Mouse (Mus musculus) MEL (cell line): ENCODE results near the gene Ltk. TPM values are rescaled to one million over a fixed set of nuclear protein-coding genes. Genes with fewer than 3 reads are reported as not detected.

Experiments used
- DNase-seq: peaks from one replicate; pipeline ENCODE4 v3.0.0; 2011; ENCODE audit warnings: low read depth, low spot score
- H3K27ac ChIP-seq: 2 replicates; pipeline ENCODE4 v1.5.1; 2012; ENCODE audit warnings: low read depth, mild to moderate bottlenecking, control low read depth, low read length, moderate library complexity; ENCODE audit not compliant: control insufficient read depth
- H3K27me3 ChIP-seq, 2 experiments: fragments of 150-350 bp in 1 of 2; sonication (generic) in 1 of 2; 2 replicates each; pipeline ENCODE4 v1.6.1; 2012; ENCODE audit warnings: low read length in 2 of 2, mild to moderate bottlenecking in 2 of 2, improper control_type of control experiment in 1 of 2, moderate library complexity in 1 of 2; ENCODE audit not compliant: insufficient read depth in 2 of 2, control insufficient read depth in 1 of 2
- H3K36me3 ChIP-seq, 2 experiments: 2 replicates each; pipeline ENCODE4 v1.6.1; 2012 to 2014; ENCODE audit warnings: low read length in 2 of 2, improper control_type of control experiment in 1 of 2, inconsistent platforms in 1 of 2, mild to moderate bottlenecking in 1 of 2; ENCODE audit not compliant: insufficient read depth in 2 of 2, control insufficient read depth in 1 of 2
- H3K4me1 ChIP-seq, 2 experiments: fragments of 150-350 bp in 1 of 2; sonication (generic) in 1 of 2; 2 replicates each; pipeline ENCODE4 v1.6.1; 2012; ENCODE audit warnings: low read length in 2 of 2, improper control_type of control experiment in 1 of 2, mild to moderate bottlenecking in 1 of 2; ENCODE audit not compliant: insufficient read depth in 2 of 2, control insufficient read depth in 1 of 2
- H3K4me3 ChIP-seq, 2 experiments: fragments of 150-350 bp in 1 of 2; sonication (generic) in 1 of 2; 2 replicates each; pipeline ENCODE4 v1.5.1; 2012; ENCODE audit warnings: low read depth in 2 of 2, low read length in 2 of 2, mild to moderate bottlenecking in 2 of 2, moderate library complexity in 2 of 2, control low read depth in 1 of 2, improper control_type of control experiment in 1 of 2; ENCODE audit not compliant: control insufficient read depth in 1 of 2, insufficient read depth in 1 of 2
- H3K79me2 ChIP-seq: 2 replicates; pipeline ENCODE4 v1.6.1; 2012; ENCODE audit warnings: mild to moderate bottlenecking, low read length, moderate library complexity; ENCODE audit not compliant: control insufficient read depth, poor library complexity, insufficient read depth
- H3K9ac ChIP-seq: 2 replicates; pipeline ENCODE4 v1.6.1; 2012; ENCODE audit warnings: low read depth, mild to moderate bottlenecking, control low read depth, low read length, moderate library complexity; ENCODE audit not compliant: control insufficient read depth, poor library complexity, severe bottlenecking
- H3K9me3 ChIP-seq: fragments of 150-350 bp; sonication (generic); replicated peaks from 2 replicates; pipeline ENCODE4 v1.6.1; 2012; ENCODE audit warnings: mild to moderate bottlenecking, low read length, improper control_type of control experiment, moderate library complexity; ENCODE audit not compliant: insufficient read depth
- BHLHE40 ChIP-seq: IDR thresholded peaks from 2 replicates; pipeline ENCODE4 v1.6.1; 2012; ENCODE audit warnings: low read depth, mild to moderate bottlenecking, inconsistent platforms, low read length, improper control_type of control experiment, borderline replicate concordance
- CHD1 ChIP-seq: IDR thresholded peaks from 2 replicates; pipeline ENCODE4 v1.6.1; 2012; ENCODE audit warnings: low read depth, mild to moderate bottlenecking, inconsistent platforms, low read length, improper control_type of control experiment
- CHD2 ChIP-seq: IDR thresholded peaks from 2 replicates; pipeline ENCODE4 v1.6.1; 2011; ENCODE audit warnings: low read length, improper control_type of control experiment
- ELF1 ChIP-seq: IDR thresholded peaks from 2 replicates; pipeline ENCODE4 v1.6.1; 2014; ENCODE audit warnings: low read depth, mild to moderate bottlenecking, inconsistent platforms, low read length, improper control_type of control experiment, moderate library complexity
- EP300 ChIP-seq, 2 experiments: IDR thresholded peaks; 2 replicates each; pipeline ENCODE4 v1.6.1; 2011; ENCODE audit warnings: improper control_type of control experiment in 2 of 2, low read length in 2 of 2, low read depth in 1 of 2, mild to moderate bottlenecking in 1 of 2
- ETS1 ChIP-seq: IDR thresholded peaks from 2 replicates; pipeline ENCODE4 v1.6.1; 2012; ENCODE audit warnings: low read depth, mild to moderate bottlenecking, inconsistent platforms, low read length, improper control_type of control experiment, moderate library complexity
- GATA1 ChIP-seq: IDR thresholded peaks from 2 replicates; pipeline ENCODE4 v1.6.1; 2011; ENCODE audit warnings: low read depth, low read length, improper control_type of control experiment
- KAT2A ChIP-seq: conservative IDR thresholded peaks from 2 replicates; pipeline ENCODE4 v1.6.1; 2012; ENCODE audit warnings: low read depth, low read length, improper control_type of control experiment, inconsistent platforms
- MAFK ChIP-seq: IDR thresholded peaks from 2 replicates; pipeline ENCODE4 v1.6.1; 2011; ENCODE audit warnings: low read depth, mild to moderate bottlenecking, low read length, improper control_type of control experiment, borderline replicate concordance
- MAX ChIP-seq: IDR thresholded peaks from 2 replicates; pipeline ENCODE4 v1.6.1; 2011; ENCODE audit warnings: low read length, improper control_type of control experiment
- MAZ ChIP-seq: IDR thresholded peaks from 2 replicates; pipeline ENCODE4 v1.6.1; 2012; ENCODE audit warnings: low read depth, mild to moderate bottlenecking, inconsistent platforms, low read length, improper control_type of control experiment
- MXI1 ChIP-seq: IDR thresholded peaks from 2 replicates; pipeline ENCODE4 v1.6.1; 2011; ENCODE audit warnings: mild to moderate bottlenecking, low read depth, low read length, improper control_type of control experiment
- NELFE ChIP-seq: IDR thresholded peaks from 2 replicates; pipeline ENCODE4 v1.6.1; 2011; ENCODE audit warnings: low read depth, low read length, improper control_type of control experiment
- NRF1 ChIP-seq: IDR thresholded peaks from 2 replicates; pipeline ENCODE4 v1.6.1; 2014; ENCODE audit warnings: low read depth, mild to moderate bottlenecking, inconsistent platforms, low read length, improper control_type of control experiment, moderate library complexity; ENCODE audit not compliant: poor library complexity, insufficient read depth, severe bottlenecking
- POLR2A ChIP-seq, 2 experiments: IDR thresholded peaks; 2 replicates each; pipeline ENCODE4 v1.6.1; 2011 to 2012; ENCODE audit warnings: low read length in 2 of 2, mild to moderate bottlenecking in 2 of 2, control low read depth in 1 of 2, improper control_type of control experiment in 1 of 2, low read depth in 1 of 2, moderate library complexity in 1 of 2; ENCODE audit not compliant: control insufficient read depth in 1 of 2, insufficient read depth in 1 of 2, poor library complexity in 1 of 2
- POLR2AphosphoS2 ChIP-seq: IDR thresholded peaks from 2 replicates; pipeline ENCODE4 v1.6.1; 2011; ENCODE audit warnings: low read length, improper control_type of control experiment
- RCOR1 ChIP-seq: IDR thresholded peaks from 2 replicates; pipeline ENCODE4 v1.6.1; 2012; ENCODE audit warnings: low read depth, mild to moderate bottlenecking, inconsistent platforms, low read length, improper control_type of control experiment
- SIN3A ChIP-seq: IDR thresholded peaks from 2 replicates; pipeline ENCODE4 v1.6.1; 2012; ENCODE audit warnings: low read length, improper control_type of control experiment, inconsistent platforms
- SMC3 ChIP-seq: IDR thresholded peaks from 2 replicates; pipeline ENCODE4 v1.6.1; 2011; ENCODE audit warnings: low read depth, low read length, improper control_type of control experiment
- TBP ChIP-seq: IDR thresholded peaks from 2 replicates; pipeline ENCODE4 v1.8.0; 2011; ENCODE audit warnings: low read depth, low read length, improper control_type of control experiment
- TCF12 ChIP-seq: IDR thresholded peaks from 2 replicates; pipeline ENCODE4 v1.6.1; 2014; ENCODE audit warnings: low read depth, mild to moderate bottlenecking, inconsistent platforms, low read length, improper control_type of control experiment, moderate library complexity
- USF2 ChIP-seq, 2 experiments: IDR thresholded peaks; 2 replicates each; pipeline ENCODE4 v1.6.1; 2011 to 2012; ENCODE audit warnings: improper control_type of control experiment in 2 of 2, low read length in 2 of 2, borderline replicate concordance in 1 of 2, inconsistent platforms in 1 of 2, low read depth in 1 of 2, mild to moderate bottlenecking in 1 of 2; ENCODE audit not compliant: insufficient read depth in 1 of 2
- ZMIZ1 ChIP-seq: IDR thresholded peaks from 2 replicates; pipeline ENCODE4 v1.6.1; 2012; ENCODE audit warnings: low read depth, mild to moderate bottlenecking, inconsistent platforms, low read length, improper control_type of control experiment, moderate library complexity
- ZNF384 ChIP-seq: IDR thresholded peaks from 2 replicates; pipeline ENCODE4 v1.6.1; 2012; ENCODE audit warnings: low read depth, mild to moderate bottlenecking, inconsistent platforms, low read length, improper control_type of control experiment
- polyA plus RNA-seq, 2 experiments: library from polyadenylated mRNA; stranded (reverse) in 1 of 2; unstranded in 1 of 2; fragments of >175 nt in 1 of 2; fragments of >200 nt in 1 of 2; gene quantifications; 2 replicates each; pipeline versions ENCODE4 v1.2.1 to v1.2.4; 2012; ENCODE audit warnings: low replicate concordance in 2 of 2, low read depth in 1 of 2; ENCODE audit not compliant: insufficient read length in 2 of 2, insufficient read depth in 1 of 2, missing spikeins in 1 of 2
- total RNA-seq: library from RNA; depleted of rRNA; stranded (reverse); fragments of 300-350 nt; gene quantifications from 2 replicates; pipeline ENCODE4 v1.2.3, GENCODE M21; 2012

The Ltk gene
- total and polyA plus RNA-seq, 3 experiments, result 0.23 to 2.5 TPM; not detected in 1

GRCm38 (mm10) chr2:119749260-119749659, 11.0 kb downstream of the Ltk start:
- no peak overlapping the region for H3K27ac ChIP-seq
- H3K4me1 ChIP-seq, result no peaks in the 10 kb centered on the region
- DNase-seq, result no peak
- no peak overlapping the region for H3K4me3 ChIP-seq
- H3K36me3 ChIP-seq, result no peaks in the 10 kb centered on the region
- H3K9me3 ChIP-seq, result no peaks in the 10 kb centered on the region
- no peaks in the 10 kb centered on the region for H3K27me3 ChIP-seq
- TF ChIP-seq NRF1 (no peak), MXI1 (no peak), ZNF384 (no peak), SIN3A (no peak), SMC3 (no peak), ELF1 (no peak), TCF12 (no peak), EP300 (IDR thresholded peaks at IDR 0.05; ENCODE audit: low read depth in 1 of 2, low read length in 2 of 2) (no peak)
- H3K79me2 ChIP-seq, result no peaks in the 10 kb centered on the region
- no peak overlapping the region for H3K9ac ChIP-seq

GRCm38 (mm10) chr2:119747554-119747953, 12.7 kb downstream of the Ltk start:
- no peak overlapping the region for H3K4me3 ChIP-seq
- H3K36me3 ChIP-seq, result no peaks in the 10 kb centered on the region
- no peak for TF ChIP-seq CHD1
- TF ChIP-seq KAT2A, result no peak
- TF ChIP-seq MAZ, result no peak
- no peak for TF ChIP-seq POLR2AphosphoS2
- TF ChIP-seq GATA1, result no peak
- no peak for TF ChIP-seq MAFK
- TF ChIP-seq SIN3A, result no peak
- TF ChIP-seq TBP, result no peak
- no peak for TF ChIP-seq ETS1
- TF ChIP-seq POLR2A (IDR thresholded peaks at IDR 0.05; ENCODE audit: control insufficient read depth in 1 of 2, insufficient read depth in 1 of 2, low read depth in 1 of 2, low read length in 2 of 2, poor library complexity in 1 of 2), result no peak
- TF ChIP-seq CHD2, result no peak
- no peak for TF ChIP-seq MAX
- TF ChIP-seq NELFE, result no peak
- no peak for TF ChIP-seq NRF1
- no peak for TF ChIP-seq BHLHE40
- no peak for TF ChIP-seq USF2 (IDR thresholded peaks at IDR 0.05; ENCODE audit: borderline replicate concordance in 1 of 2, insufficient read depth in 1 of 2, low read depth in 1 of 2, low read length in 2 of 2)
- TF ChIP-seq ZMIZ1, result no peak
- no peak for TF ChIP-seq SMC3
- no peak for TF ChIP-seq EP300 (IDR thresholded peaks at IDR 0.05; ENCODE audit: low read depth in 1 of 2, low read length in 2 of 2)
- TF ChIP-seq RCOR1, result no peak
- no peak for DNase-seq
- no peaks in the 10 kb centered on the region for H3K4me1 ChIP-seq
- H3K9ac ChIP-seq, result no peak overlapping the region
- H3K79me2 ChIP-seq, result no peaks in the 10 kb centered on the region
- no peaks in the 10 kb centered on the region for H3K27me3 ChIP-seq
- H3K27ac ChIP-seq, result no peak overlapping the region
- H3K9me3 ChIP-seq, result no peaks in the 10 kb centered on the region
